Mouse (Mus musculus) stomach, embryonic 15.5 days (tissue): Measurements from ENCODE around the gene Cyfip2. TPM values are rescaled to one million over a fixed set of nuclear protein-coding genes. Genes with fewer than 3 reads are reported as not detected.

Source experiments
- ATAC-seq: fragments of 200-750 bp; cut with Nextera tagmentation; 2 replicates; pipeline ENCODE4 v1.8.0; 2017; ENCODE audit warnings: low read depth, moderate number of reproducible peaks, moderate TSS enrichment; ENCODE audit not compliant: insufficient read depth, low FRiP score
- H3K27ac ChIP-seq: fragments of 300-500 bp; sonication (generic); 2 replicates; pipeline ENCODE4 v1.5.1; 2015; ENCODE audit warnings: mild to moderate bottlenecking, inconsistent platforms
- H3K27me3 ChIP-seq: fragments of 300-500 bp; sonication (generic); replicated peaks from 2 replicates; pipeline ENCODE4 v1.6.1; 2015; ENCODE audit warnings: inconsistent platforms
- H3K36me3 ChIP-seq: fragments of 300-500 bp; sonication (generic); 2 replicates; pipeline ENCODE4 v1.6.1; 2015; ENCODE audit warnings: inconsistent platforms
- H3K4me1 ChIP-seq: fragments of 300-500 bp; sonication (generic); 2 replicates; pipeline ENCODE4 v1.6.1; 2015; ENCODE audit warnings: inconsistent platforms
- H3K4me2 ChIP-seq: fragments of 300-500 bp; sonication (generic); 2 replicates; pipeline ENCODE4 v1.6.1; 2015; ENCODE audit warnings: mild to moderate bottlenecking, inconsistent platforms
- H3K4me3 ChIP-seq: fragments of 300-500 bp; sonication (generic); replicated peaks from 2 replicates; pipeline ENCODE4 v1.5.1; 2015; ENCODE audit warnings: inconsistent platforms
- H3K9ac ChIP-seq: fragments of 300-500 bp; sonication (generic); 2 replicates; pipeline ENCODE4 v1.6.1; 2015; ENCODE audit warnings: inconsistent platforms
- H3K9me3 ChIP-seq: fragments of 300-500 bp; sonication (generic); 2 replicates; pipeline ENCODE4 v1.6.1; 2016; ENCODE audit warnings: inconsistent platforms
- WGBS: fragments of 180-500 bp; shearing (Covaris S2); methylation state at CpG from one replicate; pipeline ENCODE4 v1.1.7; 2015; 5-methylcytosine and 5-hydroxymethylcytosine counted together
- polyA plus RNA-seq: library from polyadenylated mRNA; unstranded; fragments of >200 nt; fragmentation: Nextera tagmentation; extraction: Ambion mirVana; gene quantifications from 2 replicates; pipeline ENCODE4 v1.2.1, GENCODE M21; 2015

Cyfip2 gene
- polyA plus RNA-seq, 1 experiment from 2014 or later: 7.3 TPM

DNA sequence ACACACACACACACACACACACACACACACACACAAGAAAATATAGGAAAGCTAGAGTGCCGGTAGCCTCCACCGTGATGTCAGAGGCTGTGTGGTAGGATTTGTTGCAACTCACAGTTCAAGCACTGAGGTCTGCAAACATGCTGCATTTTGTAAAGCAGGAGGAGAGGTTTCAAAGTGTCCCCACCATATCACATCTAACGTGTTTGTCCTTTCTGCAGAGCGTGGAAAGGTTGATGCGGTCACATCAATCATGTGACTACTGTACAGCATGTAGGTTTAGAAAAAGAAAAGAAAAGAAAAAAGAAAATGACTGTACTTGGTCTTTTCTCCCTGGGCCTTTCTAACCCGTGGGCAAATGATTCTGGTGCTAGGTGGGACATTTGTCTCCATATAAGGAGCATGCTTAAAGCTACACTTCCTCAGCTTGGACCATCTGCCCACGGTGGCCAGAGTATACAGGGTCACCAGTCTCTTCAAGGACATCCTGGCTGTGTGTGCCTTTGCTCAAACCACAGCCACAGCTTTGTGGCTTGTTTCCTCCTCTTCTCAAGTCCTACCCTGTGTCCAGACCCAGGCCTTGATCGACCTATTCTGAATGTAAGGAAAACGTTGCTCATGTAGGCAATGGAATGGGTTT, 6.7 kb downstream of the Cyfip2 start:
- no peaks in the 10 kb centered on the region for H3K4me1 ChIP-seq
- no peak overlapping the region for H3K9ac ChIP-seq
- 74% methylated on average over 9 of the region's 9 CpGs for WGBS
- no peak overlapping the region for H3K27ac ChIP-seq
- no peaks in the 10 kb centered on the region for H3K9me3 ChIP-seq
- no peaks in the 10 kb centered on the region for H3K36me3 ChIP-seq
- no peak overlapping the region for H3K4me3 ChIP-seq
- no peak overlapping the region for H3K4me2 ChIP-seq
- no peaks in the 10 kb centered on the region for H3K27me3 ChIP-seq
- ATAC-seq: no peak

DNA sequence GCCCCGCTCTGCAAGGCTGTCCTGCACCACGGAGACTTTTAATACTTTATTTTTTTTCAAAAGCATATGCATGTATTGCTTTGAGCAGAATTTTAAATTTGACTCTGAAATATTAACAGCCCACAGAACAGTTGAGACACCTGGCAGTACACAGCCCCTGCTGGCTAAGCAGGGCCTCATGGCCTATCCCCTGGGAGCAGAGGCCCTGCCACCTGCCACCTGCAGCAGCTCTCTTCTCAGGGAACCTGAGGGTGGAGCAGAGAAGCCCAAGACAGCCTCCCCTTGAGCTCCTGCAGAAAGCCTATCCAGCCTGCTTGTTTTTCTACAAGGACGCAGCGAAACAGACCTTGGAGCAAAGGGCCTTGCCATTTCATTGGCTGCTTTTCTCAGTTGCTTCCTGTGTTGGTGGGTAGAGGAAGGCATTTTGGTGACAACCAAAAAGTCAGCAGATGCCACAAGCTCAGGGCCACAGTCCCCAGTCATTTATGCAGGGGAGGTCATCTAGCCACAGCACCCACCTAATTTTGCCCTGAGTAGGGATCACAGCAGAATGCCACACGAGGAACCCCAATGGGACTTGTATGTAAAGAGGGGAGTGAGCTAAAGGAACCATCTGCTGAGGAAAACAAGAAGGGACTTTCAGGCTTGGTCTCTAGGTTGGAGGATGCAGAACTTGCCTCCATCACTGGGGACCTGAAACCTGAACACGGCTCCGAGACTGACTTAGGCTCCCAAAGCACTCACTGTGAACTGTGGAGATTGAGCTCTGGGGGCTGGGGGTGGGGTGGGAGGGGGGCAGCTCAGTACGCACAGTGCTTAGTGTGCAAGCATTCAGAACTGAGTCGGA, 7.6 kb downstream of the Cyfip2 start:
- Histone ChIP-seq H3K4me2 (no peak overlapping the region), H3K4me1 (no peaks in the 10 kb centered on the region), H3K36me3 (no peaks in the 10 kb centered on the region), H3K9me3 (no peaks in the 10 kb centered on the region), H3K4me3 (no peak overlapping the region), H3K9ac (no peak overlapping the region), H3K27ac (no peak overlapping the region), H3K27me3 (no peaks in the 10 kb centered on the region)
- no peak for ATAC-seq
- 76% methylated on average over 9 of the region's 9 CpGs for WGBS

DNA sequence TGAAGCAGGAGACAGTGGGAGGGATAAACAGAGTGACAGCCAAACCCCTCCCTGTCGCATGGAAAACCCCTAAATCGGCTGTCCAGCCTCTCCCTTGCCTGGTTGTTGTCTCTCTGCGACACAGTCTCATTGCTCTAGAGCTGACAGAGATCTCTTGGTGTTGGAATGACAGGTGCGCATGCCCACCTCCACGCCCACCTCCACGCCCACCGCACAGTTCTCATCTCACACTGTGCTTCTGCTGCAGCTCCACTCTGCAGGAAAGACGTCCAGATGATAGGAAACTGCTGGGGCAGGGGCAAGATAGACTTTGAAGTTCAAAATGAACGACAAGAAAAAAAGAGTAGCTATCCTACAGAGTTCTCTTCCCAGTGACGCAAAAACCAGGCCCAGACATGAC, 8.6 kb downstream of the Cyfip2 start:
- no peaks in the 10 kb centered on the region for H3K27me3 ChIP-seq
- H3K4me2 ChIP-seq: no peak overlapping the region
- no peaks in the 10 kb centered on the region for H3K9me3 ChIP-seq
- no peak overlapping the region for H3K27ac ChIP-seq
- no peak overlapping the region for H3K4me3 ChIP-seq
- 72% methylated on average over 10 of the region's 10 CpGs for WGBS
- ATAC-seq: no peak
- peaks cover 4% of the 10 kb centered on the region; the same call in 1 of the 2 replicates for H3K4me1 ChIP-seq
- no peak overlapping the region for H3K9ac ChIP-seq
- H3K36me3 ChIP-seq: no peaks in the 10 kb centered on the region

DNA sequence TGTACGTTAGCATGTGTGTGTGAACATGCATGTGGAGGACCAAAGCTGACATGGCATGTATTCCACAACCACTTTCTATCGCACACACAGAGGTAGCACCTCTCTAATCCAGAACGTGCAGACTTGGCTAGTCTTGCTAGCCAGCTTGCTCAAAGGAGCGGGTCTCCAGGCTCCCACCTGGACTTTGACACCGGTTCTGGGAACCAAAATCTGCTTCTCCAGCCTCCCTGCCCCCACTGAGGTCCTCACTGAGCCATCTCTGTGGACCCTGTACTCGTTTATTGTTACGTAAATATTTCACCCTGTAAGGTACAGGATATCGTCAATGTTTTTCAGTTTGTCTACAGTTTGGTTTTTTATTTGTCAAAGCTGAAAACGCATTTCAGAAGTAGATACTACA, 10.2 kb downstream of the Cyfip2 start:
- Histone ChIP-seq H3K9me3 (no peaks in the 10 kb centered on the region), H3K4me2 (no peak overlapping the region), H3K9ac (no peak overlapping the region), H3K27ac (no peak overlapping the region), H3K4me1 (peaks cover 7% of the 10 kb centered on the region; the same call in 1 of the 2 replicates), H3K27me3 (no peaks in the 10 kb centered on the region), H3K4me3 (no peak overlapping the region), H3K36me3 (no peaks in the 10 kb centered on the region)
- 78% methylated on average over 9 of the region's 9 CpGs for WGBS
- no peak for ATAC-seq

DNA sequence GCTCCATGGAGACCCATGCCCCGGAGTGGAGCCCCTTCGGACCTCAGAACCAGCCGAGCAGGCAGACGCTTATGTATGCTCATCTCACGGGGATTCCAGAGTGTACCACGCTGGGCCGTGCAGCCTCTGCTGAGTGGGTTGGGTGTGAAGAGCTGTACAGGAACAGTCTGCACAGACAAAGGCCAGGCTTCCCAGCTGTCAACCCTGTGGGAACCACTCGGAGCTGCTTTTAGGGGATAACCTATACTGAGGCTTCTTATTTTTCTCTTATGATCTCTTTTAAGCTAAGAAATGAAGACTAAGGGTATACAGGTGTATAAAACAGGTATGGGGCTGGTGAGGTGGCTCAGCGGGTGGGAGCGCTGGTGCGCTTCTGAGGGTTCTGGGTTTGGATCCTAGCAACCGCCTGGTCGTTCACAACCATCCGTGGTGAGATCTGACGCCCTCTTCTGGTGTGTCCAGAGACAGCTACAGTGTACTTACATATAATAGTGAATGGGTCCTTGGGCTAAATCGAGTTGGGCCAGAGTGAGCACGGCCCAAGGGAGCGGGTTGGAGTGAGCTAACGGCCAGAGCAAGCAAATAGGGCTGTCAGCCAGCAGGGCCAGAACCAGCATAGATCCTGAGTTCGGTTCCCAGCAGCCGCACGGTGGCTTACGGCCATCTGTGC, 10.9 kb downstream of the Cyfip2 start:
- no peak overlapping the region for H3K27ac ChIP-seq
- H3K9me3 ChIP-seq: no peaks in the 10 kb centered on the region
- peaks cover 7% of the 10 kb centered on the region; the same call in 1 of the 2 replicates for H3K4me1 ChIP-seq
- no peaks in the 10 kb centered on the region for H3K36me3 ChIP-seq
- no peak for ATAC-seq
- no peak overlapping the region for H3K9ac ChIP-seq
- no peak overlapping the region for H3K4me3 ChIP-seq
- 88% methylated on average over 23 of the region's 23 CpGs for WGBS
- H3K27me3 ChIP-seq: no peaks in the 10 kb centered on the region
- H3K4me2 ChIP-seq: no peak overlapping the region

DNA sequence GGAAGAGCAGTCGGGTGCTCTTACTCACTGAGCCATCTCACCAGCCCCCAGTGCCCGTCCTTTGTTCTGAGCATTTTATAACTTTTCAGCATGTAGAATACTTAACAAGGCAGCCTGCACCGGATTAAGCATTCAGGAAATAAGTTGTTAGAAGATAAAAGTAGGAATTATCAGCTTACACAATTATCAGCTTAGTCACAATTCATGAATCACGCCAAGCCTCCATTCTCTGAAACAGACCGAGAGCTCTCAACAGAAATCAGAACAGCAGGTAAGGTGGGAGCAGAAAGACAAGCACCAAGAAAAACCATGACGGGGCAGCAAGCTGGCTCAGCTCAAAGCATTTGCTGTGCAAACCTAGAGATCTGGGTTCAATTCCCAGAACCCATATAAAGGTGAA, 12.8 kb downstream of the Cyfip2 start:
- Histone ChIP-seq H3K9me3 (no peaks in the 10 kb centered on the region), H3K9ac (no peak overlapping the region), H3K4me1 (peaks cover 7% of the 10 kb centered on the region; the same call in 1 of the 2 replicates), H3K27me3 (no peaks in the 10 kb centered on the region), H3K36me3 (no peaks in the 10 kb centered on the region), H3K27ac (no peak overlapping the region), H3K4me3 (no peak overlapping the region), H3K4me2 (no peak overlapping the region)
- ATAC-seq: no peak
- 68% methylated on average over 6 of the region's 6 CpGs for WGBS

DNA sequence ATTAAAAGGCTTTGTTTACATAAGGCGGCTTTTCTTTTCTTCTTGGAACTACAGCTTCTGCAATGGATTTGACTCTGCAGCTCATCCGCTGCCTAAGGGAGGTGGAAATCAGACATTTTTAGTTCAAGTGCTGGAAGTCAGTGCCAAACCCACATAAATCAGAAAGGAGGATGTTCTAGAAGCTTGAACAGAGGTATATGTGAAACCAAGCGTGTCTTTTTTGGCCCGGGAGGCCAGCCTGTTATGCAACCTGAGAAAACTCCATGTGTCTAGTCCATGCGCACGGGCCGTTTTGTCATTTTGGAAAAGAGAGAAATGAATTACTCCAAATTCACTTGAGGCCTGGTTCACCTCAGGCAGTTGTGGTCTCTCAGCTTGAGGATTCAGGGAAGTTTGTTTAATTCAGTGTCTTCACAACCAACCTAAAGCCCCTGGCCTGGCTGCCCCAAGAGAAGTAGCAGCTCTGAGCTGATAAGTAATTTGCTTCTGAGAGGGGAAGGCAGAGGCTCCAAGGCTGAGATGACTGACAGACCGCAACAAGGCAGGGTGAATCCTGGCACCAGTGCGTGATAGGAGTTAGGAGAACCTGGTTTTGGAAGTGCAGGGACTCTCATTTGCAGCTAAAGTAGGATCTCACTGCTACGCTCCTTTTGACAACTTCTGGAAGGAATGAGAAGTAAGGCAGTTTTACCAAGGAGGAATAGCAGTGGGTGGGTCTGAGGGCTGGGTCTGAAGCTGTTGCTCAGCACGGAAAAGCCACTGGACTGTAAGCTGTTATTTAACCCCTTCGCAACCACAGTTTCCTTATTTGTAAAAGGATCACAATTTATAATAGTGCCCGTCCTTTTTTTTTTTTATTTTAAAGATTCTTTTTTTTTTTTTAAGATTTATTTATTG, 13.5 kb downstream of the Cyfip2 start:
- peak overlapping the region; percentile 21; the same call in 1 of the 2 replicates for H3K27ac ChIP-seq
- no peak overlapping the region for H3K4me2 ChIP-seq
- H3K27me3 ChIP-seq: no peaks in the 10 kb centered on the region
- WGBS: 48% methylated on average over 13 of the region's 13 CpGs
- no peak overlapping the region for H3K9ac ChIP-seq
- no peak overlapping the region for H3K4me3 ChIP-seq
- no peaks in the 10 kb centered on the region for H3K9me3 ChIP-seq
- peaks cover 7% of the 10 kb centered on the region; the same call in 1 of the 2 replicates for H3K4me1 ChIP-seq
- ATAC-seq: no peak
- no peaks in the 10 kb centered on the region for H3K36me3 ChIP-seq

DNA sequence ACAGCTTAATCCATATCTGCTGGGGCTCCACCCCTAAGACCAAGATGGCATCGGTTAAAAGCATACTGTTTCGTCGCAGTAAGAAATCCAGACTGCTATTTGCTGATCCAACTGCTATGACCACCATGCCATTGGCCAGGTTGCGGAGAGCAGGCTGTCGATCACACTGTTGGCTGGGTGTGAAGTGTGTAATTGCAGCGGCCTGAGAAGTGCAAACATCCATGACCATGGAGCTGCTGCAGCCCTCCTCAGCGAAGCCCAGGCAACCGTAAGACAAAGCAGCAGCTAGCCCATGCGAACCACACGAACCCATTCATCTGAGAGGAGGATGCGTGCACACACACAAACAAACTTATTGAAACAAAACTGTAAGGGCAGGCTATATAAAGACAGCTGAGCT, 18.3 kb downstream of the Cyfip2 start:
- no peaks in the 10 kb centered on the region for H3K27me3 ChIP-seq
- no peaks in the 10 kb centered on the region for H3K36me3 ChIP-seq
- no peak overlapping the region for H3K4me2 ChIP-seq
- H3K4me3 ChIP-seq: no peak overlapping the region
- H3K27ac ChIP-seq: no peak overlapping the region
- whole genome bisulfite sequencing: 83% methylated on average over 11 of the region's 11 CpGs
- H3K9me3 ChIP-seq: no peaks in the 10 kb centered on the region
- ATAC-seq: no peak
- H3K4me1 ChIP-seq: peaks cover 10% of the 10 kb centered on the region; the same call in 1 of the 2 replicates
- no peak overlapping the region for H3K9ac ChIP-seq

DNA sequence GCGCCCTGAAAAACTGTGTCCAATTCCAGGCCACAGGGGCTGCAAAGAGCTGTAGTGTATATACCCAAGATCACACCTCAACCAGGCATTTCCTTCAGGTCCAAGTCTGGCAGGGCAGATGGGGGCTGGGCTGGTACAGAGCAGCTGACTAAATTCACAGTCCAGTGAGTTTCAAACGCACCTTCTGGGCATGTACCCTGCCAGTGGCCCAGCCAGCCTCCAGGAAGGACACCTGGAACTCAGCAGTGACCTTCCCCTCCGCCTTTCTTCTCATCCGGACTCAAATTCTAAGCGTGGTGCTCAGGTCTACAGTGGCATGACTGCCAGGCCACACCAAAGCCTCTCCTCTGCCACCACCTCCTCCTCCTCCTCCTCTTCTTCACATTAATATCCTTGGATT, 19.2 kb downstream of the Cyfip2 start:
- Histone ChIP-seq H3K9me3 (no peaks in the 10 kb centered on the region), H3K36me3 (no peaks in the 10 kb centered on the region), H3K4me1 (peaks cover 3% of the 10 kb centered on the region; the same call in 1 of the 2 replicates), H3K4me3 (no peak overlapping the region), H3K27me3 (no peaks in the 10 kb centered on the region), H3K9ac (no peak overlapping the region), H3K27ac (no peak overlapping the region), H3K4me2 (no peak overlapping the region)
- no peak; the same call in 1 of the 2 replicates for ATAC-seq
- WGBS: 86% methylated on average over 5 of the region's 5 CpGs

DNA sequence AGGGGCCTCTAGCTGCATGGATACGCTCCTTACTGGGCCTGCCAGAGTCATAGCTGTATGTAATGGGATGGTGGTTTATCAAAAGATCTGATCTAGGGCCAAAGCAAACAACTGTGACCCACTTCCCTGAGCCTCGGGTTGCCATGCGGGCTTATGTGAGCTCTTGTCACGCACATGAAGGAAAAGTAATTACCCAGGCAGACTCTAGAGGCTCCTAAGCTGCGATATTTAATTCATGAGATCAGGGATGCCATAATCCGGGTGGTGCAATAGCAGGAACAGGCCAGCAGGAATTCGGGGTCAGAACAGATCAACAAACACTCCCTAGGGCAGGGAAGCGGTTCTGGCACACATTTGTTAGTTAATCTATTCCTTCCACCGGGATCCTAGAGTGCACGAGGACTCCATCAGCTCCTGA, 21.7 kb downstream of the Cyfip2 start:
- WGBS: 34% methylated on average over 10 of the region's 10 CpGs
- H3K4me2 ChIP-seq: no peak overlapping the region
- no peaks in the 10 kb centered on the region for H3K27me3 ChIP-seq
- no peak overlapping the region for H3K9ac ChIP-seq
- no peak for ATAC-seq
- no peaks in the 10 kb centered on the region for H3K36me3 ChIP-seq
- H3K27ac ChIP-seq: no peak overlapping the region
- H3K9me3 ChIP-seq: no peaks in the 10 kb centered on the region
- peaks cover 3% of the 10 kb centered on the region; the same call in 1 of the 2 replicates for H3K4me1 ChIP-seq
- no peak overlapping the region for H3K4me3 ChIP-seq

DNA sequence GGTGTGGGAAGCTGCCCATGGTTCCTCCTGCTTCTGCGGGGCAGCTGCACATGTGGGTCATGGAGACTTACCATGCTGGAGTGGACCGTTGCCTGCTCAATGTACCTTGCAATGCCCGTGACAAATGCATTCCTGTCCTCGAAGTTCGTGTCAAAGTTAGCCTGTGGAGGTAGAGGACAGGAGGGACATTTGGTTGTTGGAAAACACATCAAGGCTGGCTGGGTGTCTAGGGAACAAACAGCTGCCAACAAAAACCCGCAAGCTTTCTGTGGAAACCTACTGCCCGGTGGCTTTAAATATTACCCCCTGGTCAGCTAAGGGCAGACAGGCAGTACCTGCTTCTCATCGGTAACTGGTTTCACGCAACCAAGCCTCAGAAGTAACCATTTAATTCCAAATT, 23.1 kb downstream of the Cyfip2 start:
- H3K27ac ChIP-seq: no peak overlapping the region
- 91% methylated on average over 9 of the region's 9 CpGs for WGBS
- ATAC-seq: no peak

More for the DNA sequence above, 23.1 kb downstream of the Cyfip2 start:
- Histone ChIP-seq H3K9ac (no peak overlapping the region), H3K4me2 (no peak overlapping the region), H3K36me3 (no peaks in the 10 kb centered on the region), H3K4me3 (no peak overlapping the region), H3K9me3 (no peaks in the 10 kb centered on the region), H3K4me1 (peaks cover 3% of the 10 kb centered on the region; the same call in 1 of the 2 replicates), H3K27me3 (no peaks in the 10 kb centered on the region)
